Comparison of ENCODE assay signal across 10 mouse cellular contexts in the genomic region with DNA sequence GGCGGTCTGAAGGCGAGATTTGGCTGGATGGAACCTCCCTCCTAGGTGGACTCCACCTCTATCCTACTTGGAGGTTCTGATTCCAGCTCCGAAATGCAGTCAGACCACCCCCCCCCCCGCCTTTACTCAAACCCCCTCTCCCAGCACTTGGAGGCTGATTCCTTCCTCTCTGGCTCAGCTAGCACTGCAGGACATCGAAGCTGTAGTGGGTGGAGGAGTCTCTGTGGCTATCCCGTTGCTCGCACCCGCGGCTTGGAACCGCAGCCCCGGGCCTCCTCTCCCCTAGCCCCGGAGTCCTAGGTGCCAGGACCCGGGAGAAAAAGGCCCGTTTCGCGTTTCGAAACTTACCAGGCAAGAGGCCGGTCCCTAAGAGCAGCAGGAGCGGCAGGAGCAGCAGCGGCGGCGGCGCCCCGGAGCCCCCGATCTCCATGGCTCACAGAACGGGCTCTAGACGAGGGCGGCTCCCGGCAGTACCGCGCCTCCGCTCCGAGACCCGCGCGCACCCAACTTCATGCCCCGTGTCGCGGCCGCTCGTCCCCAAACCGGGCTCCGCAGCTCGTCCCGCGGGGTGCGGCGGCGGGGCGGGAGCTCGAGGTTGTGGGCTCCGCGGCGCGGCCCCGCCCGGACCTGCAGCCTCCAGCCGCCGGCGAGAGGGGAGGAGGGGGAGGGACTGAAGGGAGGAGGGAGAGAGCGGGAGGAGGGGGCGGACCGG. TPM values are rescaled to one million over a fixed set of nuclear protein-coding genes. Genes with fewer than 3 reads are reported as not detected.
DNase-seq lines count a peak whose midpoint lies in the region; ATAC-seq and TF ChIP-seq lines count a peak whose summit lies in the region.
"Had no signal": no experiment of that assay in that cellular context is flagged by ENCODE, and none has a peak within 500 bp of the region (broad histone marks: within the 10 kb centered on the region; RNA-seq: fewer than 3 reads in every experiment).

No protein-coding gene starts in this region.

- H3K27me3 ChIP-seq in E14TG2a.4 (ENCODE audit: insufficient read depth, low read length): peaks cover 86% of the 10 kb centered on the region
- H3K27me3 ChIP-seq in embryonic facial prominence, embryonic 10.5 days (replicated peaks; ENCODE audit: low read depth, poor library complexity, severe bottlenecking): peaks cover 92% of the 10 kb centered on the region
- H3K27me3 ChIP-seq in hindbrain, embryonic 13.5 days: peaks cover 33% of the 10 kb centered on the region
- H3K27me3 ChIP-seq in liver, embryonic 14.5 days (ENCODE audit: control insufficient read depth, insufficient read depth, low read length): peaks cover 34% of the 10 kb centered on the region
- peaks cover 3% of the 10 kb centered on the region; the same call in 1 of the 2 replicates for H3K27me3 ChIP-seq in stomach, postnatal 0 days (ENCODE audit: control insufficient read depth, insufficient read depth, low read length)

- H3K36me3 ChIP-seq in E14TG2a.4 (ENCODE audit: insufficient read depth, low read length): no peaks in the 10 kb centered on the region
- no peaks in the 10 kb centered on the region for H3K36me3 ChIP-seq in embryonic facial prominence, embryonic 10.5 days (replicated peaks)
- peaks cover 25% of the 10 kb centered on the region for H3K36me3 ChIP-seq in hindbrain, embryonic 13.5 days
- no peaks in the 10 kb centered on the region for H3K36me3 ChIP-seq in liver, embryonic 14.5 days (replicated peaks; ENCODE audit: control insufficient read depth, insufficient read depth, low read depth)
- no peaks in the 10 kb centered on the region for H3K36me3 ChIP-seq in stomach, postnatal 0 days (ENCODE audit: control insufficient read depth, insufficient read depth, low read length)

- TF ChIP-seq EP300 in liver, embryonic 14.5 days (IDR thresholded peaks at IDR 0.05; ENCODE audit: low read depth): no peak
- TF ChIP-seq EP300 in stomach, postnatal 0 days (optimal IDR thresholded peaks at IDR 0.05): no peak

- peak overlapping the region; percentile 75 for H3K4me3 ChIP-seq in gastrocnemius, adult 2 months
- peak overlapping the region; percentile 81 for H3K4me3 ChIP-seq in E14TG2a.4 (replicated peaks; ENCODE audit: low read length)
- peak overlapping the region; percentile 73 for H3K4me3 ChIP-seq in embryonic facial prominence, embryonic 10.5 days
- peak overlapping the region; percentile 70 for H3K4me3 ChIP-seq in hindbrain, embryonic 13.5 days
- peak overlapping the region; percentile 8 to 20; a peak in 3 of 4 replicates for H3K4me3 ChIP-seq in liver, embryonic 14.5 days (ENCODE audit: insufficient read depth in 1 of 2, low read depth in 2 of 2, low read length in 2 of 2)
- H3K4me3 ChIP-seq in stomach, postnatal 0 days (ENCODE audit: low read depth, low read length): peak overlapping the region; percentile 49

- DNase-seq in gastrocnemius, adult 2 months: peak; percentile 40
- DNase-seq in gastrocnemius, adult 8-10 months (ENCODE audit: low spot score in 2 of 2): no peak
- peak; percentile 77 for DNase-seq in embryonic facial prominence, embryonic 10.5 days (ENCODE audit: low spot score)
- DNase-seq in liver, embryonic 14.5 days (ENCODE audit: low read depth in 3 of 3, low spot score in 3 of 3): no peak
- peak; percentile 31 for DNase-seq in stomach, postnatal 0 days (ENCODE audit: low spot score)
- DNase-seq in thymus, postnatal 10 days (ENCODE audit: low spot score in 2 of 2): no peak

- peak overlapping the region; percentile 85 for H3K4me2 ChIP-seq in hindbrain, embryonic 13.5 days
- H3K4me2 ChIP-seq in liver, embryonic 14.5 days (ENCODE audit: low read depth): peak overlapping the region; percentile 34
- peak overlapping the region; percentile 71 for H3K4me2 ChIP-seq in stomach, postnatal 0 days (replicated peaks; ENCODE audit: low read depth)

- TF ChIP-seq CTCF in gastrocnemius, adult 2 months (IDR thresholded peaks at IDR 0.05): no peak
- TF ChIP-seq CTCF in E14TG2a.4 (conservative IDR thresholded peaks at IDR 0.05; ENCODE audit: low read length): no peak
- no peak for TF ChIP-seq CTCF in liver, embryonic 14.5 days (IDR thresholded peaks at IDR 0.05; ENCODE audit: low read depth)
- no peak for TF ChIP-seq CTCF in stomach, postnatal 0 days (IDR thresholded peaks at IDR 0.05; ENCODE audit: low read depth)

- ATAC-seq in hindbrain, embryonic 13.5 days (ENCODE audit: low FRiP score): peak; percentile 21
- no peak for ATAC-seq in liver, embryonic 14.5 days (ENCODE audit: insufficient read depth)
- no peak for ATAC-seq in stomach, postnatal 0 days (ENCODE audit: low FRiP score, low TSS enrichment)

- intact Hi-C loops in gastrocnemius, adult 2 months (cut with DNase I): no loop called here

- peaks cover 45% of the 10 kb centered on the region for H3K4me1 ChIP-seq in E14TG2a.4 (replicated peaks; ENCODE audit: low read depth, low read length)
- peaks cover 50% of the 10 kb centered on the region for H3K4me1 ChIP-seq in embryonic facial prominence, embryonic 10.5 days
- peaks cover 60% of the 10 kb centered on the region for H3K4me1 ChIP-seq in hindbrain, embryonic 13.5 days (replicated peaks)
- peaks cover 0 to 5% of the 10 kb centered on the region in 2 experiments; a peak in 2 of 4 replicates for H3K4me1 ChIP-seq in liver, embryonic 14.5 days (replicated peaks; ENCODE audit: control insufficient read depth in 2 of 2, insufficient read depth in 2 of 2, low read length in 1 of 2)
- H3K4me1 ChIP-seq in stomach, postnatal 0 days (replicated peaks; ENCODE audit: control insufficient read depth, insufficient read depth): no peaks in the 10 kb centered on the region

- no peak overlapping the region for H3K27ac ChIP-seq in gastrocnemius, adult 2 months
- peak overlapping the region; percentile 78 for H3K27ac ChIP-seq in embryonic facial prominence, embryonic 10.5 days (replicated peaks)
- H3K27ac ChIP-seq in hindbrain, embryonic 13.5 days: peak overlapping the region; percentile 70
- H3K27ac ChIP-seq in liver, embryonic 14.5 days: no peak overlapping the region
- no peak overlapping the region for H3K27ac ChIP-seq in stomach, postnatal 0 days (replicated peaks)

- H3K9ac ChIP-seq in hindbrain, embryonic 13.5 days: peak overlapping the region; percentile 88
- H3K9ac ChIP-seq in liver, embryonic 14.5 days (replicated peaks): no peak overlapping the region
- H3K9ac ChIP-seq in stomach, postnatal 0 days (ENCODE audit: low read length): peak overlapping the region; percentile 47; the same call in 1 of the 2 replicates

- no peaks in the 10 kb centered on the region for H3K9me3 ChIP-seq in E14TG2a.4 (ENCODE audit: low read length)
- H3K9me3 ChIP-seq in embryonic facial prominence, embryonic 10.5 days: no peaks in the 10 kb centered on the region
- H3K9me3 ChIP-seq in hindbrain, embryonic 13.5 days: no peaks in the 10 kb centered on the region
- no peaks in the 10 kb centered on the region for H3K9me3 ChIP-seq in liver, embryonic 14.5 days (ENCODE audit: control insufficient read depth, low read length)
- no peaks in the 10 kb centered on the region for H3K9me3 ChIP-seq in stomach, postnatal 0 days (ENCODE audit: control insufficient read depth, low read length)

- WGBS in embryonic facial prominence, embryonic 10.5 days: under 1% methylated on average over 63 of the region's 63 CpGs
- under 1% methylated on average over 61 of the region's 63 CpGs for WGBS in hindbrain, embryonic 13.5 days
- WGBS in liver, embryonic 14.5 days (ENCODE audit: insufficient replicate concordance): 2% methylated on average over 62 of the region's 63 CpGs
- WGBS in stomach, postnatal 0 days: 2% methylated on average over 43 of the region's 63 CpGs

RNA-seq across cellular contexts. Expression of a gene that starts 4.5 kb away (rescaled TPM):
- total RNA-seq in gastrocnemius, adult 2 months (2021): not detected
- total RNA-seq in gastrocnemius, adult 8-10 months (2022): under 1 TPM in 2 of 4 experiments, not detected in 2; 0.09 to 0.15 TPM
- polyA plus RNA-seq in embryonic facial prominence, embryonic 10.5 days (2016; fragmentation: Nextera tagmentation; extraction: Ambion mirVana): 5.5 and 6.7 TPM in 2 replicates
- polyA plus RNA-seq in hindbrain, embryonic 13.5 days (2015; fragmentation: Nextera tagmentation; extraction: Ambion mirVana): 33.6 and 37.0 TPM in 2 replicates
- 0.71 and 0.98 TPM in 2 replicates for polyA plus RNA-seq in liver, embryonic 14.5 days (2012; rRNA removed)
- 0.50 and 1.1 TPM in 2 replicates for polyA plus RNA-seq in liver, embryonic 14.5 days (2014; fragmentation: Nextera tagmentation; extraction: Ambion mirVana)
- 0.18 and 0.22 TPM in 2 replicates for polyA plus RNA-seq in stomach, postnatal 0 days (2015; fragmentation: Nextera tagmentation; extraction: Ambion mirVana)
- total RNA-seq: CH12.LX had no signal
- polyA plus RNA-seq: spleen, adult 2 months had no signal

RNA-seq across cellular contexts. Expression of a gene that starts 52.5 kb away (rescaled TPM):
- 1 to 10 TPM; 1.1 to 2.3 TPM for total RNA-seq in gastrocnemius, adult 2 months (2021)
- 1 to 10 TPM in 2 of 4 experiments, under 1 TPM in 2; 0.75 to 1.8 (median 1.2) TPM for total RNA-seq in gastrocnemius, adult 8-10 months (2022)
- polyA plus RNA-seq in embryonic facial prominence, embryonic 10.5 days (2016; fragmentation: Nextera tagmentation; extraction: Ambion mirVana): 0.26 and 0.62 TPM in 2 replicates
- polyA plus RNA-seq in hindbrain, embryonic 13.5 days (2015; fragmentation: Nextera tagmentation; extraction: Ambion mirVana): 0.61 and 0.78 TPM in 2 replicates
- 0.11 and 0.20 TPM in 2 replicates for polyA plus RNA-seq in liver, embryonic 14.5 days (2012; rRNA removed)
- 0.04 TPM in 1 of 2 replicates, not detected in the other for polyA plus RNA-seq in liver, embryonic 14.5 days (2014; fragmentation: Nextera tagmentation; extraction: Ambion mirVana)
- polyA plus RNA-seq in stomach, postnatal 0 days (2015; fragmentation: Nextera tagmentation; extraction: Ambion mirVana): 0.98 and 1.3 TPM in 2 replicates

Comparison
In these comparisons a context has a peak if more than half of its experiments do, and no peak if none do; other contexts are left out.
1. DNase-seq: peak in gastrocnemius, adult 2 months (single experiment), embryonic facial prominence, embryonic 10.5 days (single experiment) and stomach, postnatal 0 days (single experiment); none in gastrocnemius, adult 8-10 months (0 of 2), liver, embryonic 14.5 days (0 of 3) and thymus, postnatal 10 days (0 of 2).
2. H3K27ac ChIP-seq: peak in embryonic facial prominence, embryonic 10.5 days (single experiment) and hindbrain, embryonic 13.5 days (single experiment); none in gastrocnemius, adult 2 months (single experiment), liver, embryonic 14.5 days (single experiment) and stomach, postnatal 0 days (single experiment).
3. H3K4me3 ChIP-seq: peak in every context shown above with its lines; median percentile 81 in E14TG2a.4; 75 in gastrocnemius, adult 2 months; 73 in embryonic facial prominence, embryonic 10.5 days; 70 in hindbrain, embryonic 13.5 days; 49 in stomach, postnatal 0 days; 14 in liver, embryonic 14.5 days.
4. H3K4me2 ChIP-seq: peak in every context shown above with its lines; median percentile 85 in hindbrain, embryonic 13.5 days; 71 in stomach, postnatal 0 days; 34 in liver, embryonic 14.5 days.